Mouse (Mus musculus): ENCODE results near the gene Egr4. TPM values are rescaled to one million over a fixed set of nuclear protein-coding genes. Genes with fewer than 3 reads are reported as not detected.

The Egr4 gene
- polyA plus RNA-seq, 1 experiment from 2014 or later, result not detected

- Histone ChIP-seq H3K4me1 (peaks cover 8% of the 10 kb centered on the region), H3K27ac (no peak overlapping the region), H3K4me3 (replicated peaks) (no peak overlapping the region), H3K9me3 (replicated peaks) (no peaks in the 10 kb centered on the region), H3K9ac (no peak overlapping the region), H3K36me3 (no peaks in the 10 kb centered on the region), H3K27me3 (peaks cover 24% of the 10 kb centered on the region), H3K4me2 (no peak overlapping the region)
- ATAC-seq (replicated peaks; ENCODE audit: low FRiP score), result no peak
- 85% methylated on average over 3 of the region's 3 CpGs for WGBS
Observed at GRCm38 (mm10) chr6:85489717-85490116, 23.7 kb downstream of the Egr4 start.

GRCm38 (mm10) chr6:85488510-85488909, 24.9 kb downstream of the Egr4 start:
- Histone ChIP-seq H3K27ac (no peak overlapping the region), H3K4me2 (no peak overlapping the region), H3K9me3 (replicated peaks) (no peaks in the 10 kb centered on the region), H3K9ac (no peak overlapping the region), H3K4me3 (replicated peaks) (no peak overlapping the region), H3K27me3 (peaks cover 36% of the 10 kb centered on the region), H3K36me3 (no peaks in the 10 kb centered on the region), H3K4me1 (peaks cover 19% of the 10 kb centered on the region)
- 74% methylated on average over 4 of the region's 4 CpGs for WGBS
- ATAC-seq (replicated peaks; ENCODE audit: low FRiP score), result no peak

- 76% methylated on average over 2 of the region's 2 CpGs for WGBS
- H3K4me1 ChIP-seq, result peaks cover 21% of the 10 kb centered on the region
- no peaks in the 10 kb centered on the region for H3K9me3 ChIP-seq (replicated peaks)
- H3K36me3 ChIP-seq, result no peaks in the 10 kb centered on the region
- H3K4me3 ChIP-seq (replicated peaks), result no peak overlapping the region
- no peak overlapping the region for H3K27ac ChIP-seq
- H3K9ac ChIP-seq, result no peak overlapping the region
- peaks cover 64% of the 10 kb centered on the region for H3K27me3 ChIP-seq
- no peak overlapping the region for H3K4me2 ChIP-seq
- ATAC-seq (replicated peaks; ENCODE audit: low FRiP score), result no peak
Observed at GRCm38 (mm10) chr6:85485738-85486137, 27.7 kb downstream of the Egr4 start.

GRCm38 (mm10) chr6:85483843-85484721, 29.3 kb downstream of the Egr4 start:
- H3K36me3 ChIP-seq, result no peaks in the 10 kb centered on the region
- ATAC-seq (replicated peaks; ENCODE audit: low FRiP score), result no peak
- 3% methylated on average over 92 of the region's 92 CpGs for WGBS

GRCm38 (mm10) chr6:85480685-85481084, 32.7 kb downstream of the Egr4 start:
- Histone ChIP-seq H3K4me2 (no peak overlapping the region), H3K27me3 (peaks cover 73% of the 10 kb centered on the region), H3K4me3 (replicated peaks) (no peak overlapping the region), H3K27ac (no peak overlapping the region), H3K4me1 (peaks cover 19% of the 10 kb centered on the region), H3K36me3 (no peaks in the 10 kb centered on the region), H3K9ac (no peak overlapping the region), H3K9me3 (replicated peaks) (no peaks in the 10 kb centered on the region)
- peak; percentile 80 for ATAC-seq (replicated peaks; ENCODE audit: low FRiP score)
- WGBS, result 33% methylated on average over 16 of the region's 16 CpGs

More at GRCm38 (mm10) chr6:85483843-85484721, 29.3 kb downstream of the Egr4 start:
- peaks cover 72% of the 10 kb centered on the region for H3K27me3 ChIP-seq
- H3K9ac ChIP-seq, result no peak overlapping the region
- H3K4me3 ChIP-seq (replicated peaks), result peak overlapping the region; percentile 39
- no peak overlapping the region for H3K27ac ChIP-seq
- no peaks in the 10 kb centered on the region for H3K9me3 ChIP-seq (replicated peaks)
- peaks cover 24% of the 10 kb centered on the region for H3K4me1 ChIP-seq
- peak overlapping the region; percentile 61 for H3K4me2 ChIP-seq

- Histone ChIP-seq H3K4me3 (replicated peaks) (no peak overlapping the region), H3K27ac (no peak overlapping the region), H3K27me3 (peaks cover 66% of the 10 kb centered on the region), H3K4me2 (no peak overlapping the region), H3K4me1 (peaks cover 19% of the 10 kb centered on the region), H3K9ac (no peak overlapping the region), H3K36me3 (no peaks in the 10 kb centered on the region), H3K9me3 (replicated peaks) (no peaks in the 10 kb centered on the region)
- WGBS, result 87% methylated on average over 5 of the region's 5 CpGs
- ATAC-seq (replicated peaks; ENCODE audit: low FRiP score), result no peak
Observed at GRCm38 (mm10) chr6:85479979-85480378, 33.4 kb downstream of the Egr4 start.

GRCm38 (mm10) chr6:85478416-85478815, 35.0 kb downstream of the Egr4 start:
- no peaks in the 10 kb centered on the region for H3K36me3 ChIP-seq
- no peak overlapping the region for H3K27ac ChIP-seq

GRCm38 (mm10) chr6:85477366-85477917, 35.9 kb downstream of the Egr4 start:
- no peaks in the 10 kb centered on the region for H3K36me3 ChIP-seq
- no peaks in the 10 kb centered on the region for H3K9me3 ChIP-seq (replicated peaks)
- H3K4me1 ChIP-seq, result peaks cover 8% of the 10 kb centered on the region; the same call in 1 of the 2 replicates
- 31% methylated on average over 10 of the region's 10 CpGs for WGBS
- no peak for ATAC-seq (replicated peaks; ENCODE audit: low FRiP score)
- no peak overlapping the region for H3K9ac ChIP-seq
- peaks cover 43% of the 10 kb centered on the region for H3K27me3 ChIP-seq
- no peak overlapping the region for H3K4me2 ChIP-seq
- H3K27ac ChIP-seq, result no peak overlapping the region
- H3K4me3 ChIP-seq (replicated peaks), result no peak overlapping the region

More at GRCm38 (mm10) chr6:85478416-85478815, 35.0 kb downstream of the Egr4 start:
- no peak for ATAC-seq (replicated peaks; ENCODE audit: low FRiP score)
- H3K9me3 ChIP-seq (replicated peaks), result no peaks in the 10 kb centered on the region
- H3K4me2 ChIP-seq, result no peak overlapping the region
- WGBS, result 40% methylated on average over 14 of the region's 14 CpGs
- no peak overlapping the region for H3K4me3 ChIP-seq (replicated peaks)
- H3K9ac ChIP-seq, result no peak overlapping the region
- H3K27me3 ChIP-seq, result peaks cover 51% of the 10 kb centered on the region
- H3K4me1 ChIP-seq, result peaks cover 8% of the 10 kb centered on the region; the same call in 1 of the 2 replicates

GRCm38 (mm10) chr6:85475581-85475980, 37.8 kb downstream of the Egr4 start:
- H3K36me3 ChIP-seq, result no peaks in the 10 kb centered on the region
- H3K27ac ChIP-seq, result no peak overlapping the region
- no peak overlapping the region for H3K4me3 ChIP-seq (replicated peaks)
- no peaks in the 10 kb centered on the region for H3K9me3 ChIP-seq (replicated peaks)
- no peak overlapping the region for H3K9ac ChIP-seq
- no peak overlapping the region for H3K4me2 ChIP-seq
- H3K27me3 ChIP-seq, result peaks cover 25% of the 10 kb centered on the region
- peaks cover 4% of the 10 kb centered on the region; the same call in 1 of the 2 replicates for H3K4me1 ChIP-seq
- no peak for ATAC-seq (replicated peaks; ENCODE audit: low FRiP score)
- 87% methylated on average over 3 of the region's 3 CpGs for WGBS

- H3K27me3 ChIP-seq, result peaks cover 6% of the 10 kb centered on the region
- no peaks in the 10 kb centered on the region for H3K4me1 ChIP-seq
- H3K9ac ChIP-seq, result no peak overlapping the region
- H3K4me3 ChIP-seq (replicated peaks), result no peak overlapping the region
- H3K36me3 ChIP-seq, result peaks cover 24% of the 10 kb centered on the region
- 63% methylated on average over 5 of the region's 5 CpGs for WGBS
- H3K4me2 ChIP-seq, result no peak overlapping the region
- no peak overlapping the region for H3K27ac ChIP-seq
- ATAC-seq (replicated peaks; ENCODE audit: low FRiP score), result no peak
- H3K9me3 ChIP-seq (replicated peaks), result no peaks in the 10 kb centered on the region
Observed at GRCm38 (mm10) chr6:85472542-85472941, 40.8 kb downstream of the Egr4 start.

GRCm38 (mm10) chr6:85471962-85472361, 41.4 kb downstream of the Egr4 start:
- H3K4me2 ChIP-seq, result no peak overlapping the region
- no peak for ATAC-seq (replicated peaks; ENCODE audit: low FRiP score)
- no peaks in the 10 kb centered on the region for H3K4me1 ChIP-seq
- no peak overlapping the region for H3K27ac ChIP-seq
- H3K27me3 ChIP-seq, result 0 out of 2 replicates have a peak, but pooled peaks cover 3% of the 10 kb centered on the region
- H3K4me3 ChIP-seq (replicated peaks), result no peak overlapping the region
- peaks cover 30% of the 10 kb centered on the region for H3K36me3 ChIP-seq
- no peaks in the 10 kb centered on the region for H3K9me3 ChIP-seq (replicated peaks)
- WGBS, result 57% methylated on average over 8 of the region's 8 CpGs
- H3K9ac ChIP-seq, result no peak overlapping the region

GRCm38 (mm10) chr6:85469660-85470430, 43.5 kb downstream of the Egr4 start:
- H3K27me3 ChIP-seq, result 0 out of 2 replicates have a peak, but pooled peaks cover 3% of the 10 kb centered on the region
- H3K36me3 ChIP-seq, result peaks cover 51% of the 10 kb centered on the region
- no peak overlapping the region for H3K4me2 ChIP-seq
- 75% methylated on average over 5 of the region's 5 CpGs for WGBS
- H3K4me1 ChIP-seq, result no peaks in the 10 kb centered on the region
- 0 out of 2 replicates have a peak, but pooled peaks have one; percentile 20 for ATAC-seq (replicated peaks; ENCODE audit: low FRiP score)
- H3K9ac ChIP-seq, result no peak overlapping the region
- H3K9me3 ChIP-seq (replicated peaks), result no peaks in the 10 kb centered on the region
- no peak overlapping the region for H3K27ac ChIP-seq
- no peak overlapping the region for H3K4me3 ChIP-seq (replicated peaks)
